Mouse (Mus musculus) myocyte (in vitro differentiated cells): ENCODE measurements around the gene Tmem178. TPM values are rescaled to one million over a fixed set of nuclear protein-coding genes. Genes with fewer than 3 reads are reported as not detected.

Source experiments
- H3K27me3 ChIP-seq: one replicate; pipeline ENCODE4 v1.6.1; 2011; ENCODE audit not compliant: control insufficient read depth, insufficient read depth, insufficient read length
- H3K36me3 ChIP-seq: one replicate; pipeline ENCODE4 v1.6.1; 2011; ENCODE audit not compliant: control insufficient read depth, insufficient read depth
- H3K4me2 ChIP-seq: one replicate; pipeline ENCODE4 v1.6.1; 2011; ENCODE audit warnings: low read depth, control low read depth
- H3K4me3 ChIP-seq: one replicate; pipeline ENCODE4 v1.5.1; 2011; ENCODE audit warnings: mild to moderate bottlenecking, control low read depth, moderate library complexity
- H3K79me2 ChIP-seq: one replicate; pipeline ENCODE4 v1.6.1; 2011; ENCODE audit not compliant: control insufficient read depth, insufficient read depth
- H3ac ChIP-seq: one replicate; pipeline ENCODE4 v1.6.1; 2011; ENCODE audit not compliant: control insufficient read depth, insufficient read length
- CEBPB ChIP-seq: IDR thresholded peaks from 2 replicates; pipeline ENCODE4 v1.6.1; 2011; ENCODE audit warnings: mild to moderate bottlenecking, moderate library complexity; ENCODE audit not compliant: poor library complexity, insufficient read depth, severe bottlenecking
- E2F4 ChIP-seq: IDR thresholded peaks from one replicate; pipeline ENCODE4 v1.6.1; 2011; ENCODE audit warnings: mild to moderate bottlenecking, control low read depth, moderate library complexity; ENCODE audit not compliant: insufficient read depth
- MAX ChIP-seq: IDR thresholded peaks from one replicate; pipeline ENCODE4 v1.6.1; 2011; ENCODE audit warnings: low read depth, mild to moderate bottlenecking, control low read depth
- MYOD1 ChIP-seq, 3 experiments: IDR thresholded peaks; one replicate each; pipeline ENCODE4 v1.6.1; 2011; ENCODE audit warnings: control low read depth in 2 of 3, low read depth in 2 of 3, mild to moderate bottlenecking in 2 of 3, moderate library complexity in 1 of 3; ENCODE audit not compliant: insufficient read length in 2 of 3, control insufficient read depth in 1 of 3
- MYOG ChIP-seq, 3 experiments: IDR thresholded peaks; one replicate each; pipeline ENCODE4 v1.6.1; 2011; ENCODE audit warnings: control low read depth in 2 of 3, low read depth in 2 of 3, mild to moderate bottlenecking in 2 of 3; ENCODE audit not compliant: insufficient read length in 2 of 3, control insufficient read depth in 1 of 3, insufficient read depth in 1 of 3
- POLR2A ChIP-seq: IDR thresholded peaks from one replicate; pipeline ENCODE4 v1.6.1; 2011; ENCODE audit warnings: low read depth, mild to moderate bottlenecking, control low read depth, moderate library complexity; ENCODE audit not compliant: insufficient read length
- POLR2AphosphoS2 ChIP-seq: IDR thresholded peaks from one replicate; pipeline ENCODE4 v1.6.1; 2011; ENCODE audit warnings: low read depth, control low read depth; ENCODE audit not compliant: insufficient read length
- REST ChIP-seq: IDR thresholded peaks from one replicate; pipeline ENCODE4 v1.6.1; 2011; ENCODE audit warnings: mild to moderate bottlenecking, control low read depth, moderate library complexity; ENCODE audit not compliant: insufficient read depth, insufficient read length
- SRF ChIP-seq: IDR thresholded peaks from one replicate; pipeline ENCODE4 v1.6.1; 2011; ENCODE audit warnings: low read depth; ENCODE audit not compliant: control insufficient read depth, insufficient read length
- TCF12 ChIP-seq: IDR thresholded peaks from one replicate; pipeline ENCODE4 v1.6.1; 2011; ENCODE audit warnings: mild to moderate bottlenecking, control low read depth; ENCODE audit not compliant: poor library complexity, insufficient read depth, severe bottlenecking
- TCF3 ChIP-seq: IDR thresholded peaks from one replicate; pipeline ENCODE4 v1.6.1; 2011; ENCODE audit warnings: low read depth, control low read depth; ENCODE audit not compliant: insufficient read length
- USF1 ChIP-seq: IDR thresholded peaks from one replicate; pipeline ENCODE4 v1.6.1; 2011; ENCODE audit warnings: low read depth, mild to moderate bottlenecking, control low read depth, moderate library complexity
- polyA plus RNA-seq: library from polyadenylated mRNA; unstranded; fragments of >200 nt; fragmentation: generic; extraction: Trizol; gene quantifications from one replicate; pipeline ENCODE4 v1.2.1, GENCODE M21; 2012; ENCODE audit warnings: missing spikeins

The Tmem178 gene
- polyA plus RNA-seq, 1 experiment = not detected

DNA sequence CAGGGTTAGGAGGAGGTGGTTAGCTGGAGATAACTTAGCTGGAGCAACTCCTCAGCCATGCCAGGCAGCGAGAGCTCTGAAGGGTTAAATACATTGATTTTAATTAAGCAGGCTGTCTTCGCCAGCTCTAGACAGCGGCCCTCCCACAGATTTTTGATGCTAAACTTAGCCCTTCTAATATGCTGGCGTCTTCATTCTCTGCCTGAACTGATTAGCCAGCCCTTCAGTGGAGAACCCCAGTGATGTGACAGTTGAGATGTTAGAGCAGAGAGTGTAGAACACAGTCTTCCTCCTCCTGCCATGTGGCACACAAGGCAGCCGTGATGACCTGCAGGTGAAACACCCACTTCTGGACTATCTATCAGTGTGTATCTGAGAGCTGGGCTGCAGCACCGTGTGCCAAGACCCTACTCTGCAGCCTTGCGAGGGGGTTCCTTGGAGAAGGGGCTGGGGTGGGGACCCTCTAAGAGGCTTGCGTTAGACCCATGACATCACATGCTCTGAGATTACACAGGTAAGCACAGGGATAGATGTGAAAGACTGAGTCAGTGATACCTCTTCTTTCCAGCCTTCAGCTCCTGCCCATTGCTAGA lies 47.2 kb downstream of the Tmem178 start:
- Histone ChIP-seq H3K27me3 (peaks cover 42% of the 10 kb centered on the region), H3K36me3 (no peaks in the 10 kb centered on the region), H3ac (no peak overlapping the region), H3K4me3 (no peak overlapping the region), H3K79me2 (no peaks in the 10 kb centered on the region), H3K4me2 (no peak overlapping the region)
- no peak for TF ChIP-seq USF1
- TF ChIP-seq MYOD1 (IDR thresholded peaks at IDR 0.05; ENCODE audit: control insufficient read depth in 1 of 3, insufficient read length in 2 of 3, low read depth in 2 of 3) = no peak
- no peak for TF ChIP-seq E2F4
- TF ChIP-seq REST = no peak

DNA sequence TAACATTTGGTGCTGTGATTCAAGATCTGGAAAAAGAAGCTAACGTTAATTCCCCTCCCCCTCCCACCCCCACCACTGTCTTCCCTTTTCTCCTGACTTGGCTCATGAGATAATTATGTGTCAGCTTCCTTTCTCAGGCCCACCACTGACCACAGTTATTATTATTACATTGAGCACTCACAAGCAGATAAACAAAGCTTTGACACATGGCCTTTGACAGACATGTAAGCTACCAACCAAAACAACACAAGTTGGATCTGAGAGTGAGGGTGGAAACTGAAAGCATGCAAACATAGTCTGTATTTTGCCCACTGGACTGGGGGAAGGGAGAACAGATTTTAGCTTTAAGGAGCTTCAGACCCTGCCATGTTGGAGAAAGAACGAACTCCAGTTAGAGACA lies 52.8 kb downstream of the Tmem178 start:
- Histone ChIP-seq H3K79me2 (no peaks in the 10 kb centered on the region), H3K4me2 (no peak overlapping the region), H3K36me3 (no peaks in the 10 kb centered on the region), H3K27me3 (no peaks in the 10 kb centered on the region), H3K4me3 (no peak overlapping the region), H3ac (no peak overlapping the region)
- TF ChIP-seq SRF (no peak), USF1 (no peak), MAX (no peak), REST (no peak), E2F4 (no peak), TCF3 (no peak)

DNA sequence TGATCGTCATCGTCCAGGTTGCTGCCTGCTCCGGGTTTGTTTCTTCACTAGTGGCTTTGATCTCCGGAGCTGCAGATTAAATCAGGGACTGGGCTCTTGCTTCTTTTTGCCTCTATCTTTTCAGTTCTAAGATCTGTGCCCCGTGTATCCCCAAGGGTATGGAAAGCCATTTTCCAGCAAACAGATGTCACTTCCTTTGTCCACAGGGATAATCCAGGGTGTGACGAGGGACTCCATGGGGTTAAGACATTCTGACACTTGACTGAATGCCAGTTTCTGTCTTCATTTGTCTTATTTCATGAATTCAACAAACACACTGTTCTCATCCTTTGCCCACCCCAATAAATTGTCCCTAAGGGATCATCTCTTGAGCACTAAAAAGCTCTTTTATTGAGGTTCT lies 54.5 kb downstream of the Tmem178 start:
- Histone ChIP-seq H3K4me2 (no peak overlapping the region), H3K4me3 (no peak overlapping the region), H3K36me3 (no peaks in the 10 kb centered on the region), H3ac (no peak overlapping the region), H3K79me2 (no peaks in the 10 kb centered on the region), H3K27me3 (no peaks in the 10 kb centered on the region)
- TF ChIP-seq TCF12 (no peak), MYOG (IDR thresholded peaks at IDR 0.05; ENCODE audit: control insufficient read depth in 1 of 3, insufficient read depth in 1 of 3, insufficient read length in 2 of 3, low read depth in 2 of 3) (no peak), SRF (no peak), POLR2AphosphoS2 (no peak)

DNA sequence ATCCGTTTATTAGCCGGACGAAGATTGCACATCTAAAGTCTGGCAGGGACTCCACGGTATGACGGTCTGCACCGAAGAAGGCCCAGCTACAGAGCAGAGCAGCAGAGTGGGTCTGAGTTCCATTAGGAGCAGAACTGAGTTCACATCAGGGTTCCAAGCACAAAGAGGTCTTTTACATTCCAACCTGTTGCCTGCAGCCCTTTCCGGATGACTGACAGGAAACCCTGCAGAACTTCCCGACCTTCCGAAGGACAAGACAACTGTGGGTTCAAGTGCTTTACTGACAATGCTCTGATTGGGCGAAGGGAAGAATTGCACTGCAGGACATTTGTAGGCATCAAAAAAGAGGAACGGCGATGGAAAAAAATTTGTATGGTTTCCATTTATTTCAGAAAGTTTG lies 56.6 kb downstream of the Tmem178 start:
- Histone ChIP-seq H3K27me3 (no peaks in the 10 kb centered on the region), H3K79me2 (no peaks in the 10 kb centered on the region), H3K4me2 (no peak overlapping the region), H3K4me3 (no peak overlapping the region), H3K36me3 (no peaks in the 10 kb centered on the region), H3ac (no peak overlapping the region)
- TF ChIP-seq TCF12 (no peak), USF1 (no peak), SRF (no peak), E2F4 (no peak)

DNA sequence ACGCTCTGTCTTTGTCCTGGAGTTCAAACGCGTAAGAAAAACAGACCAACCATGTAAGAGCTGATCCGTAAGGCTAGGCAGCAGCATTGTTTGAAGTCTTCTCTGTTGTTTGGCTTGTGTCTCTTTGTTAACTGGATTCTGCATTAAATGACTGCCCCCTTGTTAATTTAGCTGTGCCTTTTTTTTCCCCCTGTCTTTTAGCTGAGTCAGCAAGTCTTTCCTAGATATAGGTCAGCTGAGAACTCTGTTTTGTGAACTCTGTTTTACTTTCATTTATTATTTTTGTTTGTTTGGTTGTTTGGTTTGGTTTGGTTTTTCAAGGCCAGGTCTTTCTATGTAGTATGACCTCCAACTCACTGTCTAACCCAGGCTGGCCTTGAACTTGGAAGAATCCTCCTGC lies 57.2 kb downstream of the Tmem178 start:
- H3K27me3 ChIP-seq = no peaks in the 10 kb centered on the region
- no peaks in the 10 kb centered on the region for H3K36me3 ChIP-seq
- TF ChIP-seq CEBPB (no peak), SRF (no peak), MYOD1 (IDR thresholded peaks at IDR 0.05; ENCODE audit: control insufficient read depth in 1 of 3, insufficient read length in 2 of 3, low read depth in 2 of 3) (no peak), MAX (no peak), TCF12 (no peak), USF1 (no peak)
- no peaks in the 10 kb centered on the region for H3K79me2 ChIP-seq
- H3K4me2 ChIP-seq = no peak overlapping the region
- H3ac ChIP-seq = no peak overlapping the region
- H3K4me3 ChIP-seq = no peak overlapping the region

DNA sequence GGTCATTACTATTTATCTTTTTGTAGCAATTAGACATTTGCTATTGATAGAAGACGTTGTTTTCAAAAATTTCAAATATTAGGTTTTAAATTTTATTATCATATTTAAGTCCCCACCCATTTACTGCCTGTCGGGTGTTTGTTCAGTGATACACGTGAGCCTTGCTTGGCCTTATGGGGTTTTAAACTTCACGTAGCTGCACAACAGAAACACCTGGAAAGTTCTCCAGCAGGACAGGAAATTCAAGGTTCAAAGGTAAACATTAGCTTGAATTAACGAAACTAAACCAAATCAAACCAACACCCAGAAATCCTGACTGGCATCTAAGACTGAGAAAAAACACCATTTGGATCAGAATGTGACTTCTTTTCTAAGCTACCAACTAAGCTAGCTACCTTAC lies 57.7 kb downstream of the Tmem178 start:
- no peak for TF ChIP-seq TCF12
- no peak for TF ChIP-seq USF1
- TF ChIP-seq REST = no peak
- TF ChIP-seq MAX = no peak
- TF ChIP-seq POLR2A = no peak
- no peak for TF ChIP-seq E2F4
- TF ChIP-seq MYOD1 (IDR thresholded peaks at IDR 0.05; ENCODE audit: control insufficient read depth in 1 of 3, insufficient read length in 2 of 3, low read depth in 2 of 3) = no peak
- no peak for TF ChIP-seq POLR2AphosphoS2

More for the DNA sequence above, 57.7 kb downstream of the Tmem178 start:
- Histone ChIP-seq H3K4me3 (no peak overlapping the region), H3K27me3 (no peaks in the 10 kb centered on the region), H3ac (no peak overlapping the region), H3K4me2 (no peak overlapping the region), H3K36me3 (no peaks in the 10 kb centered on the region), H3K79me2 (no peaks in the 10 kb centered on the region)
